ENCODE assay signal across 11 mouse cellular contexts in the genomic region with DNA sequence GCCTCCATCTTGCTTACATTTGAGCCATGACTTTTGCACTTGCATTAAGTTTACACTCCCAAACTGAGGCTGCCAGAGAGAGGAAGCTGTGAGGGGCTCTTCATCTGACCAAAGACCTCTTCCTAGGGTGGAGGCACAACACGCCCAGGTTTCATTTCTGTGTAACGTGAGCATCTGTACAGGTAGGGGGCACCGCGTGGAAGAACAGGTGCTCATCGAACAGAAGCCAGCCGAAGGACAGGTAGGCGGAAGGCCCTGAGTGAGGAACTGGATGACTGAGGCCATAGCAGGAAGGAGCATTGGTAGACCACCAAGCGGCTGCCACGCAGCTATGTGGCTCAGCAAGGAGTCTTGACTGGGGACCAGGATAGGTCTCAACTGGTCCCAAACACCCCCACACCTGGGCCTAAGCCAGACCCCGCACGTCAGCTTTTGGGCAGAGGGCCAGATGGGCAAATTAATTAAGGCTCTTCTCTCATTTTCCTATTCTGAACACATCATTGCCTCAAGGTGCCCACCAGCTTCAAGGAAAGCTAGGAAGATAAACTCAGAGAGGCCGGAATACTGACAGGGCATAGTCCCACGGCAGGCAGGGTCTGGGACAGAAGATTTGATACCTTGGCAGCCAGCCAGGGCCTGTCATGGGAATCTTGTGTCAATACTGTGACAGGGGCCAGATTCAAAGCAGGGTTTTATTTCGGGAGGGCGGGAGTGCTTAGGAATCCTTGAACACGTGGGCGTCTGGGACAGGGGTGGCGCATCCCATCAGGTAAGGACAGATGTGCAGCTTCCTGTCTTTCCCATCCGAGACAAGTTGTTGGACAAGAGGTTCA. TPM values are rescaled to one million over a fixed set of nuclear protein-coding genes. Genes with fewer than 3 reads are reported as not detected.
DNase-seq lines count a peak whose midpoint lies in the region; ATAC-seq and TF ChIP-seq lines count a peak whose summit lies in the region.
"Had no signal": no experiment of that assay in that cellular context is flagged by ENCODE, and none has a peak within 500 bp of the region (broad histone marks: within the 10 kb centered on the region; RNA-seq: fewer than 3 reads in every experiment).

No protein-coding gene starts in this region.

- H3K4me2 ChIP-seq in lung, embryonic 16.5 days (ENCODE audit: low read depth, low read length), result no peak overlapping the region
- no peak overlapping the region for H3K4me2 ChIP-seq in hindbrain, embryonic 11.5 days (replicated peaks; ENCODE audit: low read depth, low read length)
- peak overlapping the region; percentile 52 for H3K4me2 ChIP-seq in myocyte (ENCODE audit: low read depth)
- H3K4me2 ChIP-seq: liver, embryonic 13.5 days had no signal

- intact Hi-C loops in gastrocnemius, postnatal 36 days (cut with DNase I), result loop anchor here (5.0 kb wide), 4 partner anchors 49 to 184 kb away; no protein-coding TSS in a partner anchor

- H3K9ac ChIP-seq in lung, embryonic 16.5 days (ENCODE audit: low read length), result no peak overlapping the region
- H3K9ac ChIP-seq in hindbrain, embryonic 11.5 days (ENCODE audit: low read depth, low read length), result no peak overlapping the region
- H3K9ac ChIP-seq: liver, embryonic 13.5 days had no signal

- peaks cover 10% of the 10 kb centered on the region for H3K4me1 ChIP-seq in lung, embryonic 16.5 days (replicated peaks; ENCODE audit: control insufficient read depth, insufficient read depth, low read length)
- peaks cover 16% of the 10 kb centered on the region for H3K4me1 ChIP-seq in hindbrain, embryonic 11.5 days (replicated peaks; ENCODE audit: control insufficient read depth, insufficient read depth, low read length)

- no peaks in the 10 kb centered on the region for H3K9me3 ChIP-seq in lung, embryonic 16.5 days (ENCODE audit: control insufficient read depth, low read length)
- no peaks in the 10 kb centered on the region for H3K9me3 ChIP-seq in hindbrain, embryonic 11.5 days (ENCODE audit: control insufficient read depth, low read length)
- H3K9me3 ChIP-seq: liver, embryonic 13.5 days had no signal

- H3K36me3 ChIP-seq in lung, embryonic 16.5 days (ENCODE audit: control insufficient read depth, insufficient read depth, low read length), result peaks cover 3% of the 10 kb centered on the region; the same call in 1 of the 2 replicates
- no peaks in the 10 kb centered on the region for H3K36me3 ChIP-seq in hindbrain, embryonic 11.5 days (ENCODE audit: control insufficient read depth, insufficient read depth, low read length)
- H3K36me3 ChIP-seq in myocyte (ENCODE audit: control insufficient read depth, insufficient read depth), result no peaks in the 10 kb centered on the region
- H3K36me3 ChIP-seq: liver, embryonic 13.5 days had no signal

- no peak overlapping the region for H3K27ac ChIP-seq in lung, embryonic 16.5 days (ENCODE audit: low read length)
- peak overlapping the region; percentile 1; the same call in 1 of the 2 replicates for H3K27ac ChIP-seq in hindbrain, embryonic 11.5 days (ENCODE audit: low read depth, low read length)
- H3K27ac ChIP-seq: liver, embryonic 13.5 days had no signal

- WGBS in lung, embryonic 16.5 days, result 52% methylated on average over 19 of the region's 19 CpGs
- WGBS in hindbrain, embryonic 11.5 days, result 69% methylated on average over 19 of the region's 19 CpGs

- DNase-seq in embryo, embryonic 10.5 days (ENCODE audit: low spot score), result peak; percentile 4
- no peak for DNase-seq in embryo, embryonic 11 days
- no peak for DNase-seq in lung, postnatal 10 days
- DNase-seq in hindbrain, embryonic 11.5 days (ENCODE audit: low spot score), result peak; percentile 21
- DNase-seq in gastrocnemius, postnatal 36 days, result no peak

- H3K4me3 ChIP-seq in lung, embryonic 16.5 days (ENCODE audit: low read length), result no peak overlapping the region
- no peak overlapping the region for H3K4me3 ChIP-seq in hindbrain, embryonic 11.5 days (ENCODE audit: low read depth, low read length)
- no peak overlapping the region for H3K4me3 ChIP-seq in myocyte
- H3K4me3 ChIP-seq: liver, embryonic 13.5 days had no signal

- H3ac ChIP-seq in myocyte (ENCODE audit: control insufficient read depth, insufficient read length), result no peak overlapping the region

- no peaks in the 10 kb centered on the region for H3K79me2 ChIP-seq in myocyte (ENCODE audit: control insufficient read depth, insufficient read depth)

- 0 out of 2 replicates have a peak, but pooled peaks have one; percentile 19 for ATAC-seq in lung, embryonic 16.5 days (ENCODE audit: low read depth)
- ATAC-seq in hindbrain, embryonic 11.5 days (ENCODE audit: low FRiP score), result 0 out of 2 replicates have a peak, but pooled peaks have one; percentile 6
- no peak for ATAC-seq in inflammation-experienced regulatory T-cells, adult 6 months

- TF ChIP-seq POLR2A in myocyte (IDR thresholded peaks at IDR 0.05; ENCODE audit: insufficient read length, low read depth), result no peak

- peaks cover 3% of the 10 kb centered on the region; the same call in 1 of the 2 replicates for H3K27me3 ChIP-seq in lung, embryonic 16.5 days (ENCODE audit: control insufficient read depth, insufficient read depth, low read depth, low read length)
- no peaks in the 10 kb centered on the region for H3K27me3 ChIP-seq in hindbrain, embryonic 11.5 days (ENCODE audit: control insufficient read depth, insufficient read depth, low read length)
- peaks cover 12% of the 10 kb centered on the region for H3K27me3 ChIP-seq in myocyte (ENCODE audit: control insufficient read depth, insufficient read depth, insufficient read length)

TF ChIP-seq in myocyte, 11 proteins besides CTCF, POLR2A, EP300 and RAD21:
- no peak for TF ChIP-seq MAX (IDR thresholded peaks at IDR 0.05; ENCODE audit: low read depth)
- TF ChIP-seq MYOD1 (IDR thresholded peaks at IDR 0.05; ENCODE audit: control insufficient read depth in 1 of 3, insufficient read length in 2 of 3, low read depth in 2 of 3), result no peak
- TF ChIP-seq REST (IDR thresholded peaks at IDR 0.05; ENCODE audit: insufficient read depth, insufficient read length), result no peak
- TF ChIP-seq TCF12 (IDR thresholded peaks at IDR 0.05; ENCODE audit: insufficient read depth, poor library complexity, severe bottlenecking), result no peak
- TF ChIP-seq POLR2AphosphoS2 (IDR thresholded peaks at IDR 0.05; ENCODE audit: insufficient read length, low read depth), result no peak
- no peak for TF ChIP-seq USF1 (IDR thresholded peaks at IDR 0.05; ENCODE audit: low read depth)

RNA-seq across cellular contexts. Expression of gene Il11ra1, which starts 6.3 kb away (rescaled TPM):
- 111 and 120 TPM in 2 replicates for polyA plus RNA-seq in lung, embryonic 16.5 days (2015; fragmentation: Nextera tagmentation; extraction: Ambion mirVana)
- 83.7 TPM in 2 replicates for polyA plus RNA-seq in hindbrain, embryonic 11.5 days (2014; fragmentation: Nextera tagmentation; extraction: Ambion mirVana)
- polyA plus RNA-seq in myocyte (2012; fragmentation: generic; extraction: Trizol), result 3.3 TPM
- polyA plus RNA-seq in inflammation-experienced regulatory T-cells, adult 6 months (2017; shearing (Covaris generic)), result 10 to 100 TPM in 1 of 3 experiments, 1 to 10 TPM in 2; 4.0 to 13.8 (median 7.7) TPM
- total RNA-seq in gastrocnemius, postnatal 36 days (2021), result 10 to 100 TPM; 30.8 to 41.2 TPM

RNA-seq across cellular contexts. Expression of gene Rpp25l, which starts 7.2 kb away (rescaled TPM):
- polyA plus RNA-seq in lung, embryonic 16.5 days (2015; fragmentation: Nextera tagmentation; extraction: Ambion mirVana), result 80.5 and 85.0 TPM in 2 replicates
- 80.0 and 84.1 TPM in 2 replicates for polyA plus RNA-seq in hindbrain, embryonic 11.5 days (2014; fragmentation: Nextera tagmentation; extraction: Ambion mirVana)
- 43.8 TPM for polyA plus RNA-seq in myocyte (2012; fragmentation: generic; extraction: Trizol)
- polyA plus RNA-seq in inflammation-experienced regulatory T-cells, adult 6 months (2017; shearing (Covaris generic)), result 10 to 100 TPM; 51.3 to 65.6 (median 54.5) TPM
- 10 to 100 TPM; 46.8 to 50.0 TPM for total RNA-seq in gastrocnemius, postnatal 36 days (2021)

RNA-seq across cellular contexts. Expression of gene Cntfr, which starts 9.2 kb away (rescaled TPM):
- polyA plus RNA-seq in lung, embryonic 16.5 days (2015; fragmentation: Nextera tagmentation; extraction: Ambion mirVana), result 6.9 and 8.4 TPM in 2 replicates
- polyA plus RNA-seq in hindbrain, embryonic 11.5 days (2014; fragmentation: Nextera tagmentation; extraction: Ambion mirVana), result 27.8 and 29.5 TPM in 2 replicates
- polyA plus RNA-seq in myocyte (2012; fragmentation: generic; extraction: Trizol), result 0.06 TPM
- not detected for polyA plus RNA-seq in inflammation-experienced regulatory T-cells, adult 6 months (2017; shearing (Covaris generic))
- total RNA-seq in gastrocnemius, postnatal 36 days (2021), result 10 to 100 TPM; 24.8 to 31.1 TPM
- total RNA-seq: megakaryocyte-erythroid progenitor cell, adult 5-6 weeks had no signal

RNA-seq across cellular contexts. Expression of gene Dctn3, which starts 16.8 kb away (rescaled TPM):
- 137 and 156 TPM in 2 replicates for polyA plus RNA-seq in lung, embryonic 16.5 days (2015; fragmentation: Nextera tagmentation; extraction: Ambion mirVana)
- 187 and 192 TPM in 2 replicates for polyA plus RNA-seq in hindbrain, embryonic 11.5 days (2014; fragmentation: Nextera tagmentation; extraction: Ambion mirVana)
- polyA plus RNA-seq in myocyte (2012; fragmentation: generic; extraction: Trizol), result 155 TPM
- polyA plus RNA-seq in inflammation-experienced regulatory T-cells, adult 6 months (2017; shearing (Covaris generic)), result 100 to 1,000 TPM in 1 of 3 experiments, 10 to 100 TPM in 2; 88.8 to 122 (median 95.5) TPM
- 10 to 100 TPM; 40.9 to 41.9 TPM for total RNA-seq in gastrocnemius, postnatal 36 days (2021)

RNA-seq across cellular contexts. Expression of gene Arid3c, which starts 24.8 kb away (rescaled TPM):
- not detected in 2 replicates for polyA plus RNA-seq in lung, embryonic 16.5 days (2015; fragmentation: Nextera tagmentation; extraction: Ambion mirVana)
- polyA plus RNA-seq in hindbrain, embryonic 11.5 days (2014; fragmentation: Nextera tagmentation; extraction: Ambion mirVana), result 0.68 and 0.93 TPM in 2 replicates
- polyA plus RNA-seq in myocyte (2012; fragmentation: generic; extraction: Trizol), result not detected
- polyA plus RNA-seq in inflammation-experienced regulatory T-cells, adult 6 months (2017; shearing (Covaris generic)), result not detected
- not detected for total RNA-seq in gastrocnemius, postnatal 36 days (2021)
- total RNA-seq: heart, postnatal 14 days; megakaryocyte-erythroid progenitor cell, adult 5-6 weeks had no signal
- polyA plus RNA-seq: liver, embryonic 13.5 days had no signal

Comparison
In these comparisons a context has a peak if more than half of its experiments do, and no peak if none do; other contexts are left out.
1. DNase-seq: peak in embryo, embryonic 10.5 days (single experiment) and hindbrain, embryonic 11.5 days (single experiment); none in embryo, embryonic 11 days (single experiment), lung, postnatal 10 days (single experiment) and gastrocnemius, postnatal 36 days (0 of 2).